Mouse (Mus musculus): Measurements from ENCODE around the gene Prim1.

DNA sequence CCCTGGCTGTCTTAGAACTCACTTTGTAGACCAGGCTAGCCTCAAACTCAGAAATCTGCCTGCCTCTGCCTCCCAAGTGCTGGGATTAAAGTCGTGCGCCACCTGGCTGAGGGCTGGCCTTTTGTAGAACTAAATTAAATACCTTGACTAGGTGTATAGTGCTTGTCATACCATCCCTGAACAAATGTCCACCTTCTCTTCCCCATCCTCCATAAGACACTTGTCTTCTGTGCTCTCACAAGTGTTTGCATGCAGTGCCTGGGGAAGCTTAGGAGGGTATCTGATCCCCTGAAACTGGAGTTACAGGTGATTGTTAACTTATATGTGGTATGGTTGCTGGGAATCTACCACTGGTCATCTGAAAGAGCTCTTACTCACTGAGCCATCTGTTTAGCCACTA, 35.4 kb downstream of the Prim1 start:
- TF ChIP-seq CTCF (IDR thresholded peaks at IDR 0.05) (no peak), EP300 (IDR thresholded peaks at IDR 0.05) (no peak)

Measured in lung, postnatal 0 days (tissue).